Mouse (Mus musculus) limb, embryonic 11.5 days (tissue): ENCODE data around the gene Scg2. TPM values are rescaled to one million over a fixed set of nuclear protein-coding genes. Genes with fewer than 3 reads are reported as not detected.
A peak's percentile ranks its signal among the peaks of the same experiment; 100 is the strongest.

Source experiments
- ATAC-seq: fragments of 200-750 bp; cut with Nextera tagmentation; 2 replicates; pipeline ENCODE4 v1.8.0; 2017; ENCODE audit warnings: low read depth; ENCODE audit not compliant: insufficient number of reproducible peaks, low FRiP score, low TSS enrichment
- DNase-seq: peaks from one replicate; pipeline ENCODE4 v3.0.0-alpha.2; 2015; ENCODE audit warnings: low spot score
- H3K27ac ChIP-seq: fragments of 300-500 bp; sonication (generic); replicated peaks from 2 replicates; pipeline ENCODE4 v1.5.1; 2014; ENCODE audit warnings: low read depth, mild to moderate bottlenecking, low read length
- H3K27me3 ChIP-seq: fragments of 300-500 bp; sonication (generic); 2 replicates; pipeline ENCODE4 v1.6.1; 2014; ENCODE audit warnings: mild to moderate bottlenecking, low read length, mixed read lengths; ENCODE audit not compliant: control insufficient read depth, insufficient read depth
- H3K36me3 ChIP-seq: fragments of 300-500 bp; sonication (generic); 2 replicates; pipeline ENCODE4 v1.6.1; 2014; ENCODE audit warnings: mild to moderate bottlenecking, low read length, moderate library complexity, mixed read lengths; ENCODE audit not compliant: control insufficient read depth, insufficient read depth
- H3K4me1 ChIP-seq: fragments of 300-500 bp; sonication (generic); 2 replicates; pipeline ENCODE4 v1.6.1; 2014; ENCODE audit warnings: low read length, mixed read lengths; ENCODE audit not compliant: control insufficient read depth, insufficient read depth
- H3K4me2 ChIP-seq: fragments of 300-500 bp; sonication (generic); 2 replicates; pipeline ENCODE4 v1.6.1; 2014; ENCODE audit warnings: low read depth, mild to moderate bottlenecking, moderate library complexity; ENCODE audit not compliant: severe bottlenecking
- H3K4me3 ChIP-seq: fragments of 300-500 bp; sonication (generic); 2 replicates; pipeline ENCODE4 v1.5.1; 2014; ENCODE audit warnings: low read depth, low read length
- H3K9ac ChIP-seq: fragments of 300-500 bp; sonication (generic); 2 replicates; pipeline ENCODE4 v1.6.1; 2014; ENCODE audit warnings: mild to moderate bottlenecking, low read length
- H3K9me3 ChIP-seq: fragments of 300-500 bp; sonication (generic); 2 replicates; pipeline ENCODE4 v1.6.1; 2016; ENCODE audit warnings: low read length; ENCODE audit not compliant: control insufficient read depth
- WGBS: fragments of 180-500 bp; shearing (Covaris S2); extraction: QIAGEN DNeasy Blood & Tissue Kit; methylation state at CpG from one replicate; pipeline ENCODE4 v1.1.7; 2014; 5-methylcytosine and 5-hydroxymethylcytosine counted together
- polyA plus RNA-seq: library from polyadenylated mRNA; unstranded; fragments of >200 nt; fragmentation: Nextera tagmentation; extraction: Ambion mirVana; gene quantifications from 2 replicates; pipeline ENCODE4 v1.2.1, GENCODE M21; 2014

Gene Scg2
- 0.24 TPM in 1 of 2 replicates, not detected in the other for polyA plus RNA-seq

DNA sequence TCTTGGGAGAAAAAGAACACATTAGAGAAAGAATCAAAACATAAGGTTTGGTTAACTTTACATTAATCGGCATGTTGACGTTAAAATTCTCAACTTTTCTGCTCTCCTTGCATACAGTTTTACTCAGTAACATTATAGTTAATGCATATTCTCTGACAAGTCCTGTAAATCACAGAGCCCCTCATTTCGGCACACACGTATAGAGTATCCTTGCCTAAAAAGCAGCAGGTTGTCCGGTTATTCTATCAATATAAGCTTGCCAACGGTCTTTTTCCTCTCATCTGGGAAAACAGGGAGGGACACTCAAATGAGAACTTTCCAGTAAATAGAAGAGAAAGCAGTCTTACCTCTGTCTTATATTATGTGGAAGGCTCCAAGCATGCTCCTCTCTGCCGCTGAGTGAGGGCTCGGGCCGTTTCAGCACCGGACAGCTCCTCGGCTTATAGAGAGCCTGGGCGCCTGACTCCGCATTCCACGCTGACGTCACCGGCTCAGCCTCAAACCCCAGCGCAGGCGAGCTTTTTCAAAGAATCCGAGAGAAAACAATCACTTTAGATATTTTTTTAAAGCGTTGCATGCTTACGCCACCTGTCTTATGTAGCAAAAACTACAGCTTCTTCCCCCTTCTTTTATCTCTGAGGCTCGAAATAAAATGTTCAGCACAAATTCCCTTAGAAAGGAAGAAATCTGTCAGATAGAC is at the start of gene Scg2:
Scg2 (minus strand) TSS at position 512 of the 700 bp plus-strand sequence.
- H3K9ac ChIP-seq, result no peak within 1 kb of the TSS
- H3K4me3 ChIP-seq, result no peak within 1 kb of the TSS
- no peaks in the 10 kb centered on the region for H3K4me1 ChIP-seq
- ATAC-seq (peak; percentile 84; the same call in 1 of the 2 replicates), DNase-seq (peak; percentile 94)
- 16% methylated on average over 22 of the region's 22 CpGs for WGBS
- H3K27me3 ChIP-seq, result no peaks in the 10 kb centered on the region
- no peak within 1 kb of the TSS for H3K27ac ChIP-seq
- H3K4me2 ChIP-seq, result no peak within 1 kb of the TSS
- H3K9me3 ChIP-seq, result no peaks in the 10 kb centered on the region
- H3K36me3 ChIP-seq, result no peaks in the 10 kb centered on the region

DNA sequence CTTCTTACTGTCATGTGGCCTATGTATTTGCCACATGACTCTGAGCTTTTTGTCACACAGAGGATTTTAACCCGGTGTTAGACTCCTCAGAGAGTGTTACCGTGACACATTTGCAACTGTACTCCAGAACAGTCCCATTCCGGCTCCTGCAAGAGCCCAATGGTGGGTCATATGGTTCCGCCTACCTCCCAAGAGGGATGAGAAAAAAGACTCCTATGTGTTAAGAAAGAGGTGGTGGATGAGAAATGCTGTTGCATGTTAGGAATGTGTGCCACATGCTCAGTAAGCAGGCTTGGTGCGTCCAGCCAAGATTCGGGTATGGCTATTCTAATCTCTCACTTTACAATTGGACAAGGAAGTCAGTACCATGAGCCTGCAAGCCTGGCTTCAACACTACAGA is 45.6 kb upstream of the Scg2 start:
- Histone ChIP-seq H3K9me3 (no peaks in the 10 kb centered on the region), H3K4me1 (no peaks in the 10 kb centered on the region), H3K4me2 (no peak overlapping the region), H3K27me3 (no peaks in the 10 kb centered on the region), H3K36me3 (no peaks in the 10 kb centered on the region), H3K9ac (no peak overlapping the region), H3K4me3 (no peak overlapping the region), H3K27ac (no peak overlapping the region)
- WGBS, result 86% methylated on average over 6 of the region's 6 CpGs
- no peak for ATAC-seq
- DNase-seq, result no peak

DNA sequence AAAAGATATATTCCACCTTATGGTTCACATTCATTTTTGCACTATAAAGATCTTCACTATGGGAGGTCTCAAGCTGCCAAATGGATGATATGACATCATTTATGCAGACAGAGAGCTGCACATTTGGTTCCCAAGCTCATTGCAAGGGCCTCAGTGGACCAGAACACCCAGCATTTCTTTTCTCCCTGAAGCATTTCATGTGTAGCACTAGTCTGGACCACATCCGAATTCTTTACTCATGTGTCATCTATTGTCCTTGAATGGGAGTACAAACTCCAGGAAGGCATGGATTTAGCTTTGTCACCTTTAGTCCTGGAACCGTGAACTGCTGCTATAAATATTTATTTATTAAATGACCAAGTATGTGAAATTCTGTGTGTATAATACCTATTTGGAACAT is 30.9 kb upstream of the Scg2 start:
- Histone ChIP-seq H3K27ac (no peak overlapping the region), H3K4me3 (no peak overlapping the region), H3K9me3 (no peaks in the 10 kb centered on the region), H3K27me3 (no peaks in the 10 kb centered on the region), H3K9ac (no peak overlapping the region), H3K4me1 (no peaks in the 10 kb centered on the region), H3K36me3 (no peaks in the 10 kb centered on the region), H3K4me2 (no peak overlapping the region)
- ATAC-seq (no peak), DNase-seq (no peak)
- 81% methylated on average over 2 of the region's 2 CpGs for WGBS

DNA sequence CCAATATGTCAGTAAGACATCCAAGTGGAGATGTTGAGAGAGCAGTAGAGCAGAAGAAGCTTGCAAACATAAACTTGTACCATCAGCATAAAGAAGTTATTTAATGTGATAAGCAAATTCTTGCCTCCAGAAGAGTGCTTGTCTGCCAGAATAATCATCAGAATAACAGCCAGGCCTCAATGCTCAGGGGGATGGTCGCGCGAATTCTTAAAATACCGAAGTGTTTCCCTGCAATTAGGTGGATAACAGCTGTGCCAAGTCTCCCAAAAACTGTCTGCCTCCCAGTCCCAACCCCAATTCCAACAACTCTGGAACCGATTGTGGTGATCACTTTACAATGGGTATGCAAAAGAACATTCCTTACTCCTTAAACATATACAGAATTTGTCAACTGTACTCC is 30.0 kb upstream of the Scg2 start:
- Histone ChIP-seq H3K9ac (no peak overlapping the region), H3K27me3 (no peaks in the 10 kb centered on the region), H3K4me2 (no peak overlapping the region), H3K9me3 (no peaks in the 10 kb centered on the region), H3K36me3 (no peaks in the 10 kb centered on the region), H3K4me1 (no peaks in the 10 kb centered on the region), H3K27ac (no peak overlapping the region), H3K4me3 (no peak overlapping the region)
- DNase-seq (no peak), ATAC-seq (no peak)
- 89% methylated on average over 5 of the region's 5 CpGs for WGBS

DNA sequence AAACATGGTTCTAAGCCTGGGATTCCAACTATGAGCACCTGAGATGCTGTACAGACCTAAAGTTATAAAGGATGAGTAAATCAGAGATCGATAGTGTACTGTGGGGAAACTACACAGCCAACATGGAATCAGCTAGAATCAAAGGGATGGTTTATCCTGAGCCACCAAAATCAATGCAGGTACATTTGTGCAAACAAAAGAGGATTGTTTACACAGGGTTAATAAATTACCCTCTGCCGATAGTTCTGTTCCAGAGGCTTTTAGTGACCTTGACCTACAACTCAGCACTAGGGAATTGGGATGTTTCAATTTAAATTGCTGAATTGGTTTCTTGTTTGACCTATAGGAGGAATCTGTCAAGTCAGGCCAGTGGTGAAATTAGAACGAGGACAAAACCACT is 26.7 kb upstream of the Scg2 start:
- ATAC-seq, result no peak
- WGBS, result 70% methylated on average over 3 of the region's 3 CpGs
- Histone ChIP-seq H3K36me3 (no peaks in the 10 kb centered on the region), H3K27ac (no peak overlapping the region), H3K4me1 (no peaks in the 10 kb centered on the region), H3K9me3 (no peaks in the 10 kb centered on the region), H3K9ac (no peak overlapping the region), H3K4me3 (no peak overlapping the region), H3K4me2 (no peak overlapping the region), H3K27me3 (no peaks in the 10 kb centered on the region)
- no peak for DNase-seq

DNA sequence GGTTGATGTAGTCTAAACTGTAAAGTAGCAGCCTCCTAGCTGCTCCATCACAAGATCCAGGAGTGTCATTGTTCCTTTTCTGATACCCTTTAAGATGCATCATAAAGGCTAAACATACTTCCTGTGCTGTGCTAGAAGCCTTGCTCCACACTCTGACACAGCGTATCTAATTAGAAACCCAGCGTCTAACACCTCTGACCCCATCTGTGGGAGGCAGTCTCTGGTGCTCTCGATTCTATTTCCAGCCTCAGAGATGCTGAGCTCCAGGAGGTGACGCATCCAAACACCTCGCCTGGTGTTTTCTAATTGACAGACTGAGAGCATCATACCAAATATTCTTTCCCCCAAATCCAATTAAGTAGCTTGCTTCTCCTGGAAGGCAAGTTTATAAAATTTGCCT is 18.6 kb upstream of the Scg2 start:
- Histone ChIP-seq H3K9me3 (no peaks in the 10 kb centered on the region), H3K36me3 (no peaks in the 10 kb centered on the region), H3K27ac (no peak overlapping the region), H3K4me2 (no peak overlapping the region), H3K4me1 (no peaks in the 10 kb centered on the region), H3K4me3 (no peak overlapping the region), H3K27me3 (no peaks in the 10 kb centered on the region), H3K9ac (no peak overlapping the region)
- no peak for ATAC-seq
- WGBS, result 36% methylated on average over 5 of the region's 5 CpGs
- DNase-seq, result no peak

DNA sequence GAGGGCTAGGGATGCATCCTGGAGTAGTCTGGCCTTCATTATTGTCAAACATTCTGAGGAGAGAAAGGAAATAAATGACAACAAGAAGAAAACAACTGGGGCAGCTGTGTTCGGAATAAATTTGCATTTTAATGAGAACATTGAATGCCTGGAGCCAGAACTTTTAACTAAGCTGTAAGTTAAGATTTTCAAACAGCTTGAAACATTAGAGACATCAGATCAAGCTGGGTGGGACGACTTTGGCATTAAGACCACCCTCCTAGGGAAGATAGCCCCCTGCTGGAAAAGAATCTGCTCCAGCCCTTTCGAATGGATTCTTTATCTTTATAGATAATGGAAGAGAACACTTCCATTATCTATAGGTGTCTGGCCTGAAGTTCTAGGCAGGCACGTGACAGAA is 14.2 kb upstream of the Scg2 start:
- DNase-seq (no peak), ATAC-seq (no peak)
- no peaks in the 10 kb centered on the region for H3K4me1 ChIP-seq
- WGBS, result 33% methylated on average over 4 of the region's 4 CpGs
- no peaks in the 10 kb centered on the region for H3K9me3 ChIP-seq
- H3K27me3 ChIP-seq, result no peaks in the 10 kb centered on the region
- H3K27ac ChIP-seq, result no peak overlapping the region
- no peaks in the 10 kb centered on the region for H3K36me3 ChIP-seq
- no peak overlapping the region for H3K4me2 ChIP-seq
- no peak overlapping the region for H3K4me3 ChIP-seq
- H3K9ac ChIP-seq, result no peak overlapping the region

DNA sequence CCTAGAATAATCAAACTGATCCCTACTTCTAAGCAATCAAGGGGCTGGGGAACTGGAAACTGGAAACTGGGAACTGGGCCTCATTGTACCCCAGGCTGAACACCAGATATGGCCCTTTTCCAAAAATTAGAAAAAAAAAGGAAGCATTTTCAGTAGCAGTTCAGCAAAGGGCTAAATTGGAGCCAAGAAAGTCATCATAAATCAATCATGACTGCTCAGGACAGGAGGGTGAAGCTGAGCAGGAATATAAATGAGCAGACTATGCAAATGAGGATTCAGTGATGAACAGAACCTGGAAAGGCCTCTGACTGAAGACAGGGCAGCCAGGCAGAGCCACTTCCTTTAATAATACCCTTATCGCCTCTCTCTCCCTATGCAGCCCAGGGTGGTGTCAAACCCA is 12.4 kb upstream of the Scg2 start:
- ATAC-seq (no peak), DNase-seq (no peak)
- H3K36me3 ChIP-seq, result no peaks in the 10 kb centered on the region
- no peaks in the 10 kb centered on the region for H3K27me3 ChIP-seq
- WGBS, result 67% methylated on average over 1 of the region's 1 CpGs
- H3K4me1 ChIP-seq, result no peaks in the 10 kb centered on the region
- H3K4me3 ChIP-seq, result no peak overlapping the region
- no peak overlapping the region for H3K4me2 ChIP-seq
- no peak overlapping the region for H3K9ac ChIP-seq
- no peak overlapping the region for H3K27ac ChIP-seq
- no peaks in the 10 kb centered on the region for H3K9me3 ChIP-seq
